Mouse (Mus musculus): ENCODE measurements around the gene Hoxb6.

Hoxb6 gene

GRCm38 (mm10) chr11:96291681-96292564, at the start of gene Hoxb6:
Gene Hoxb6, plus strand, starts transcription at chr11:96292476.
- DNase-seq (ENCODE audit: low read depth, low spot score): peak; percentile 86

GRCm38 (mm10) chr11:96250901-96251300, 41.4 kb upstream of the Hoxb6 start:
- DNase-seq (ENCODE audit: low read depth, low spot score): peak; percentile 74

GRCm38 (mm10) chr11:96251480-96252031, 40.7 kb upstream of the Hoxb6 start:
- no peak for DNase-seq (ENCODE audit: low read depth, low spot score)

GRCm38 (mm10) chr11:96252541-96253120, 39.6 kb upstream of the Hoxb6 start:
- DNase-seq (ENCODE audit: low read depth, low spot score): no peak

GRCm38 (mm10) chr11:96254221-96254620, 38.1 kb upstream of the Hoxb6 start:
- DNase-seq (ENCODE audit: low read depth, low spot score): no peak

GRCm38 (mm10) chr11:96255111-96255995, 36.9 kb upstream of the Hoxb6 start:
- DNase-seq (ENCODE audit: low read depth, low spot score): no peak

- DNase-seq (ENCODE audit: low read depth, low spot score): no peak
These were observed 36.3 kb upstream of the Hoxb6 start for GRCm38 (mm10) chr11:96255996-96256445.

GRCm38 (mm10) chr11:96257141-96257540, 35.1 kb upstream of the Hoxb6 start:
- no peak for DNase-seq (ENCODE audit: low read depth, low spot score)

- peak; percentile 4 for DNase-seq (ENCODE audit: low read depth, low spot score)
These were observed 33.2 kb upstream of the Hoxb6 start for GRCm38 (mm10) chr11:96259038-96259437.

GRCm38 (mm10) chr11:96259511-96259910, 32.8 kb upstream of the Hoxb6 start:
- DNase-seq (ENCODE audit: low read depth, low spot score): peak; percentile 15

GRCm38 (mm10) chr11:96260310-96260970, 31.8 kb upstream of the Hoxb6 start:
- DNase-seq (ENCODE audit: low read depth, low spot score): peak; percentile 75

- DNase-seq (ENCODE audit: low read depth, low spot score): peak; percentile 92
These were observed 30.9 kb upstream of the Hoxb6 start for GRCm38 (mm10) chr11:96261323-96261890.

- DNase-seq (ENCODE audit: low read depth, low spot score): no peak
These were observed 29.9 kb upstream of the Hoxb6 start for GRCm38 (mm10) chr11:96262262-96262830.

- peak; percentile 16 for DNase-seq (ENCODE audit: low read depth, low spot score)
These were observed 28.5 kb upstream of the Hoxb6 start for GRCm38 (mm10) chr11:96263636-96264389.

- peak; percentile 36 for DNase-seq (ENCODE audit: low read depth, low spot score)
These were observed 27.8 kb upstream of the Hoxb6 start for GRCm38 (mm10) chr11:96264390-96265020.

- DNase-seq (ENCODE audit: low read depth, low spot score): peak; percentile 26
These were observed 26.3 kb upstream of the Hoxb6 start for GRCm38 (mm10) chr11:96265954-96266353.

- no peak for DNase-seq (ENCODE audit: low read depth, low spot score)
These were observed 25.0 kb upstream of the Hoxb6 start for GRCm38 (mm10) chr11:96267021-96267920.

Data from mesoderm, embryonic 11.5 days (tissue).